Mouse (Mus musculus) fat pad, adult 2 months (tissue): ENCODE data around the gene Tagap1.
"Not testable (repeated sequence)": the region's sequence is repeated elsewhere in the genome, so short reads cannot be mapped to it uniquely, and the experiment has no call there.

Experiments used
- DNase-seq: peaks from one replicate; pipeline ENCODE4 v3.0.0-alpha.2; 2011; ENCODE audit warnings: low read depth, low spot score; ENCODE audit errors: extremely low read depth

The Tagap1 gene

DNA sequence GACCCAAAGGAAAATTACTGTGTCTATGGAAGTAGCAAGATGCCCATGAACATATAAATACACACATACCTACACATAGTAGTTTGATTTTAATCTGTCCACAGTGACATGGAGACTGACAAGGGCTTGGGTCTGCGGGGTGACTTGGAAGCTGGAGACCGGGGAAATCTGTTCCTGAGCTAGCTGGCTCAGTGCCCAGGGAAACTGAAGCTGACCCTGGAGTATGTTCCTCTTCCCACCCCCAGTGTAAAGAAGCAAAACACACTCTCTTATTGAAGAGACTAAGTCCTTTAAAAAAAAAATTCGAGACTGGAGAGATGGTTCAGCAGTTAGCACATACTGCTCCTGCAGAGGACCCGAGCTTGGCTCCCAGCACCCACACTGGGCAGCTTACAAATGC, 2.0 kb upstream of the Tagap1 start:
- DNase-seq = not testable (repeated sequence)

- DNase-seq = not testable (repeated sequence)
Observed at GRCm38 (mm10) chr17:6962339-6962738, 1.4 kb upstream of the Tagap1 start.

DNA sequence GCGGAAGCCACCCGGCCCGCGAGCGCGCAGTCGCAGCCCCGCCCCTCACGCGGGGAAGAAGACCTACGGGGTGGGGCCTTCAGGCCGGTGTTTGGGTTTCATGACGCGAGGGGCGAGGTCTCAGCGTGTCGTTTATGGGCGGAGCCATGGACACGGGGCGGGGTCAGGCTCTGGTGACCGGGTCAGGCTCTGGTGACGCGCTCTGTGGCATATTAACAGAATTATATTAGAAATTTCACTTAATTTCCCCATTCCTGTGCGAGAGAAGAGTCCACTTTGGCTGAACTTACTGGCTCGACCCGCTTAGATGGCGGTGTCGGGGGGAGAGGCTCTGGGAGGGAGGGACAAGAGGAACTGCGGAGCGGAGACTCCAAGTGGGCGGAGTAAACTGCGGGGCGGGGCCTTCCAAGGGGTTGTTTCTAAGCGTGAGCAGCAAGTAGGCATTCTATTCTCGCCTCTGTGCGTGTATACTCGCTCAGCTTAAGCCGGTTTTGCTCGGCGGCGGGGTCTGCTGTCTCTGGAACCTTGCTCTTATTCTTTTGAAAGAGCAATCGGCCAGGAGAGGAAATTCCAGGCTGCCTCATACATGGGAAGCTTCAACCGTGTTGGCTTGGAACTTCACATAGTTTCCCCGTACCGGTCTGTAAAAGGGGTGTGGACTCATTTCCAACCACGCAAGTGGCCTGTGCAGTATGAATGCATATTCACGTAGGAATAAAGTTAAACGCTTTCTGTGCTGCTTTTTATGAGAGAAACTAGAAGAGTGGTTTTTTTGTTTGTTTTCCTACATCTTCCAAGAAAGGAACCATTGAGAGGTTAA, 435 bp upstream of the Tagap1 start:
- not testable (repeated sequence) for DNase-seq

GRCm38 (mm10) chr17:6960349-6960748, 607 bp downstream of the Tagap1 start:
- not testable (repeated sequence) for DNase-seq

DNA sequence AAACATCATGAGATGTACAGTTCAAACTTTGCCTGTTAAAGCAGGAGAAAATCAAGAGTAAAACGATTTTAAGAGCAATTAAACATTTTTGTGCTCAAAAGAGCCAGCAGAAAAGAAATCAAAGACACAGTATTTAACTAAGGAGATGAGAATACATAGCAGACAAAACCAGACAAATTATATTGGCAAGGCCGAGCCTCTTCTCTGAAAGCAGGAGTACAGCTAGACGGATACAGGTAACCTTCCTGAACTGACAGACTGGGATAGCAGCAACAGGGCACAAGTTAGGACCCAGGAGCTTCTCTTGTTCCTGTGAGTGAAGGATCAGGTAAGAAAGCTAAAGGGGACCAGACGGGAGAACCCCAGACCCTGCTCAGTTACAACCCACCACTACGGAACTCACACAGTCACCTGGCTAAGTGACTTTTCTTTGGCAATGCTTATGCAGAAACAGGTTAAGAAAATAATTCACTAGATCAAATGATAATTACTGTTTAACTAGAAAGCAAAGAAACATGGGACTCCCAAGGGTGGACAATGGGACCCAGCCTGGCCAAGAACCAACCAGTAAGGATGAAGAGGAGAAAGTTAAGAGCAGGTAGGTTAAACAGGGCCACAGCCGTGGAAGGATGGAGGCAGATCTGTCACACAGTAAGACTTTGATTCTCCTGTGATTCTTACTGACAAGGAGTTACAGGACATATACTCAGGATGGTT, 1.3 kb downstream of the Tagap1 start:
- not testable (repeated sequence) for DNase-seq

GRCm38 (mm10) chr17:6958881-6959280, 2.1 kb downstream of the Tagap1 start:
- DNase-seq = not testable (repeated sequence)

GRCm38 (mm10) chr17:6948769-6949228, 12.2 kb downstream of the Tagap1 start:
- not testable (repeated sequence) for DNase-seq

DNA sequence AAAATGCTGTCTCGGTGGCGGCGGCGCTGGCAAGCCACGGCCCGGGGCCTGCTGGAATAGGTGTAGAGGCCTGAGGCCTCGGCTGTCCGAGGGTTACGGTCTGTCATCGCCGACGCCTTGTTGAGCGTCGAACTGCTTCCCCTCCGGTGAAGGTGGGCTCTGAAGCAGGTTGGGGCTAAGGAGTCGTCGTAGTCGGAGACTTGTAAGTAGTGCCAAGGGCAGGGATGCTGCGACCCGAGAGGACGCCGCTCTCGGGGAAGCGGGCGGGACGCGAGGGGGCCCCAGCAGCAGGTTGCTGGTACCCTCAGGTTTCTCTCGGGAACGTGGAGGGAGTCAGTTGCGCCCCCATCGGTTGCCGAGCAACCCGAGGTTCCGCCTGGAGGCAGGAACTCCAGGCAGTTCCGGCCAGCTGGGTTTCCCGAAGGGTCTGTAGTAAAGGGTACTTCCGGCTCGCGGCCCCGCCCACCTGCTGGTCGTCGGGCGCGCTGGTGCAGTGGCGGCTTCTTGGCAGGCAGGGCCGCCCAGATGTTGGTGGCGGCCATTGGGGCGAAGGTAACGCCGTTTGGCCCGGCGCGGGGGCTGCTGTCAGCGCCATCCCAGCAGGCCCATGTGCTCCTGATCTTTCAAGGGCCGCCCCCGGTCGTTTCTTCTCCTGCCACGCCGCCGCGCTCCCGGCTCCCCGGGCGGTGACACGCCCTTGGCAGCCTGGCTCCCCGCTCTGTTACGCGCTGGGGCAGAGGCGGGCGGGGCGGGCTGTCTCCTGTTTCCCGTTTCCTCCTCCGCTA, 12.8 kb downstream of the Tagap1 start, which contains the start of gene Rsph3b:
Rsph3b (minus strand) TSS at position 699 of the 785 bp plus-strand sequence.
- DNase-seq = not testable (repeated sequence)

DNA sequence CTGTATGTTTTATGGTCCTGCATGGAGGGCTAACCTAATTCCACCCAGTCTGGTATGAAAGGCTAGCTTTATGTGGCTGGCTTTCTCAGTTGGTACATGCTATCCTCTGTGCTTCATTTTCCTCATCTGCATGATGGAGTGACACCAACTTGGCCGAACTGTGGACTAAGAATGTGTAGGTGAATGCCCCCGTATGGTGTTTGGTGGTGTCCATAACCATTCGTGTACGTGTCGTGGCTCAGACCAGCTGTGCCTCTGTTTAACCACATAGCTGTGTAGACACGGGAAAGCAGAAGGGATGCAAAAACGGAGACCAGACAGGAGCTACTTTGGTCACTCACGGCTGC, 13.3 kb downstream of the Tagap1 start:
- DNase-seq = not testable (repeated sequence)

DNA sequence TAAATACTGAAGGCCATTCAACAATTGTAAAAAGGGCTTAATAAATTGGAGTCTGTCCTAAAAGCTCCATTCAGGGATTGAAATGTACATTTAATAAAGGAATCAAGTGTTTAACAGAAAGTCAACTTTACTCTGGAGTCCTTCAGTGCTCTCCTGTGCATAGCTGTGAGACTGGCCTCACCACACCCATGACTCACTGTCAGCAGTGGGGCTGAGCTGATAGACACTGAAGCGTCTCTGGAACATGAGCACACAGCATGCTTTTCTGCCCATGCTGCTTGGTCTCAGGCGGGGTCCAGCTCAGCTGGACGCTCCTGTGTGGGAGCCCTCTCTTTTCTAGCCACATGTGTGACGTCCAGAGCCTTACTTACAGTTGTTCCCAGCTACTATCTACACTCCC, 18.4 kb downstream of the Tagap1 start:
- not testable (repeated sequence) for DNase-seq

- not testable (repeated sequence) for DNase-seq
Observed at GRCm38 (mm10) chr17:6931625-6932024, 29.3 kb downstream of the Tagap1 start.

DNA sequence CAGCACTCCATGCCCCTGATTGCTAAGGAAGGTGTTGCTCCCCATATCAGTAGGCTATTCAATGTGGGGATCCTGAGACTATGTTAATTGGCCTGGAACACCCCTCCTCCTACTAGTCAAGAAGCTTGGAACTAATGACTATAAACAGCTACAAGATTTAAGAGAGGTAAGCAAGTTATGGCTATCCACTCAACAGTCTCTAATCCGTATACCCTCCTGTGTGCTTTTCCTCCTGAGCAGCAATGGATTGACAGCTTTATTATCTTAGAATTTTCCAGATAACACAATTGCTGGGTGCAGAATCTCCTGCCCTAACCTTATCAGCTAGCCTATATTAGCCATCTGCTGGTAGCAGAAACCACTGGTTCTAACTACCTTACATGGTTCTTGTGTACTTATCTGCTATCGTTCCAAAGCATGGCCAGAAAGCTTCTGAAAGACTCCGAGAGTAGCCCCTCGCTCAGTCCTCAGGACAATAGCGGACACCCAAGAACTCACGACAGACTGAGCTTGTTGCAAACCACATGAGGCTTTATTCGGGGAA, 40.5 kb downstream of the Tagap1 start:
- DNase-seq = not testable (repeated sequence)

DNA sequence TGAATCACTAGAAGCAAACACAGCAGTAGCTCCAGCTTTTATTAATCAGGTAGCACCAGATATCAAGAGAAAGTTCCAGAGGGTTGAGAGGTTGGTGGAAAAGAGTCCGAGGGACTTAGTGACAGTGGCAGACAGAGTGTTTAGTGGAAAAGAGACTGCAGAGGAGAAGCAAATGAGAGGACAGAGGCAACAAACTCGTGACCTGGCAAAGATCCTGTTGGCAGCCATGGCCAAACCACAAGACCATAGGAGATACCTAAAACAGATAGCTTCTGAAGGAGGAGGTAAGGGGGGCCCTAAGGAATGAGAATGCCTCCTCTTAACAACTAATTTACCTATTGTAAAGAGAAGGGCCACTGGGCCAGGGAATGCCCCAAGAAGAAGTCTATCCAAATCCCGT, 41.6 kb downstream of the Tagap1 start:
- DNase-seq = not testable (repeated sequence)

GRCm38 (mm10) chr17:6915282-6915681, 45.7 kb downstream of the Tagap1 start:
- not testable (repeated sequence) for DNase-seq

GRCm38 (mm10) chr17:6914066-6914465, 46.9 kb downstream of the Tagap1 start:
- not testable (repeated sequence) for DNase-seq
